11 mouse cellular contexts compared by ENCODE assay signal in the genomic region with DNA sequence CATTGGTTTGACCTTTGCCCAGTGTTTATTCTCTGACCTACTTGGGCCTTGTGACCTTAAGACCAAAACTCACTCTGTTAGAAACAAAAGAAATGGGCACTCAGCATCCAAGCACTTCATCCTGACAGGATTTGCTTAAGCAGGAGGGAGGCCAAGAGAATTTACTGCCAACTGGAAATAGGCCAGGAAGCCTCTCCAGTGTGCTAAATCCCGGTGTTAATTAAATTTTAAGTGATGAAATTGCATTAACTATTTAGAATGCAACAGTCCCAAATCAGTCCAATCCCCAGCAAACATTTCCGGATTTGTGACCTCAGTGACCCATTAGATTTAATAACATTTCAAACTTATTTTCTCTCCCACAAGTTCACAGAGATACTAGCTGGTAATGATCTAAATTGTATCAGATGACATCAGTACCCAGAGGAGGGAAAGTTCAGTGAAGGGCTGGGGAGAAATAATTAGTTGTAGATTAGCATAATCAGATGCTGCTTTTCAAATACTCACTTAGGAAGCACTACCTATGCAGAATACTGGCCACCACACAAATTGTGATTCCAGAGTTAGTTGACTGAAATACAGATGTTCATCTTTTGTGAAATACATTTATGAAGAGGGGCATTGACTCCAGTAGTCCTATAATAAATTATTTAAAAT.
A peak's percentile ranks its signal among the peaks of the same experiment; 100 is the strongest.
DNase-seq lines count a peak whose midpoint lies in the region; ATAC-seq lines count a peak whose summit lies in the region.
"Had no signal": no experiment of that assay in that cellular context is flagged by ENCODE, and none has a peak within 500 bp of the region (broad histone marks: within the 10 kb centered on the region; RNA-seq: fewer than 3 reads in every experiment).

No protein-coding gene starts in this region.

- no peak overlapping the region for H3K4me2 ChIP-seq in hindbrain, embryonic 13.5 days
- H3K4me2 ChIP-seq in forebrain, embryonic 16.5 days (ENCODE audit: low read length), result no peak overlapping the region
- H3K4me2 ChIP-seq: lung, embryonic 15.5 days; neural tube, embryonic 12.5 days had no signal

- no peaks in the 10 kb centered on the region for H3K27me3 ChIP-seq in hindbrain, embryonic 13.5 days
- H3K27me3 ChIP-seq in hindbrain, embryonic 10.5 days (ENCODE audit: insufficient read depth, poor library complexity, severe bottlenecking), result no peaks in the 10 kb centered on the region
- no peaks in the 10 kb centered on the region for H3K27me3 ChIP-seq in forebrain, embryonic 16.5 days (replicated peaks; ENCODE audit: control insufficient read depth, insufficient read depth, low read length)
- H3K27me3 ChIP-seq: lung, embryonic 15.5 days; neural tube, embryonic 12.5 days had no signal

- no peak overlapping the region for H3K27ac ChIP-seq in hindbrain, embryonic 13.5 days
- no peak overlapping the region for H3K27ac ChIP-seq in hindbrain, embryonic 10.5 days
- no peak overlapping the region; the same call in 1 of the 2 replicates for H3K27ac ChIP-seq in forebrain, embryonic 16.5 days (ENCODE audit: low read length)
- H3K27ac ChIP-seq: lung, embryonic 15.5 days; neural tube, embryonic 12.5 days had no signal

- DNase-seq in hindbrain, embryonic 10.5 days (ENCODE audit: low spot score), result no peak
- DNase-seq in Muller cell, postnatal 12 days (ENCODE audit: inconsistent ontology term), result peak; percentile 72
- DNase-seq in layer of hippocampus, postnatal 10 days (ENCODE audit: low spot score in 2 of 2), result peak; percentile 67 to 70
- no peak for DNase-seq in thymus, adult 18-20 months
- DNase-seq in heart, adult 11 months, result no peak
- no peak for DNase-seq in natural killer cell, adult 2 months (ENCODE audit: low spot score in 2 of 2)
- DNase-seq: heart, adult 18-20 months had no signal

- no peaks in the 10 kb centered on the region for H3K4me1 ChIP-seq in hindbrain, embryonic 13.5 days (replicated peaks)
- H3K4me1 ChIP-seq in hindbrain, embryonic 10.5 days (replicated peaks), result no peaks in the 10 kb centered on the region
- H3K4me1 ChIP-seq in forebrain, embryonic 16.5 days (replicated peaks; ENCODE audit: control insufficient read depth, insufficient read depth, low read length), result peaks cover 6% of the 10 kb centered on the region
- H3K4me1 ChIP-seq: lung, embryonic 15.5 days; neural tube, embryonic 12.5 days had no signal

- H3K36me3 ChIP-seq in hindbrain, embryonic 13.5 days, result no peaks in the 10 kb centered on the region
- H3K36me3 ChIP-seq in hindbrain, embryonic 10.5 days, result no peaks in the 10 kb centered on the region
- H3K36me3 ChIP-seq in forebrain, embryonic 16.5 days (ENCODE audit: control insufficient read depth, insufficient read depth), result no peaks in the 10 kb centered on the region
- H3K36me3 ChIP-seq: lung, embryonic 15.5 days; neural tube, embryonic 12.5 days had no signal

- H3K4me3 ChIP-seq in hindbrain, embryonic 13.5 days, result no peak overlapping the region
- no peak overlapping the region for H3K4me3 ChIP-seq in hindbrain, embryonic 10.5 days
- H3K4me3 ChIP-seq in forebrain, embryonic 16.5 days (replicated peaks; ENCODE audit: low read length), result no peak overlapping the region
- H3K4me3 ChIP-seq: lung, embryonic 15.5 days; neural tube, embryonic 12.5 days had no signal

- H3K9ac ChIP-seq in hindbrain, embryonic 13.5 days, result no peak overlapping the region
- H3K9ac ChIP-seq in forebrain, embryonic 16.5 days (replicated peaks; ENCODE audit: low read depth, low read length), result no peak overlapping the region
- H3K9ac ChIP-seq: lung, embryonic 15.5 days; neural tube, embryonic 12.5 days had no signal

- no peaks in the 10 kb centered on the region for H3K9me3 ChIP-seq in hindbrain, embryonic 13.5 days
- H3K9me3 ChIP-seq in hindbrain, embryonic 10.5 days, result no peaks in the 10 kb centered on the region
- H3K9me3 ChIP-seq in forebrain, embryonic 16.5 days (ENCODE audit: control insufficient read depth, low read length), result no peaks in the 10 kb centered on the region
- H3K9me3 ChIP-seq: lung, embryonic 15.5 days; neural tube, embryonic 12.5 days had no signal

- ATAC-seq in hindbrain, embryonic 13.5 days (ENCODE audit: low FRiP score), result peak; percentile 61; the same call in 1 of the 2 replicates
- ATAC-seq in forebrain, embryonic 16.5 days, result peak; percentile 91

- WGBS in hindbrain, embryonic 13.5 days, result 67% methylated on average over 2 of the region's 2 CpGs
- WGBS in hindbrain, embryonic 10.5 days, result 84% methylated on average over 2 of the region's 2 CpGs
- WGBS in forebrain, embryonic 16.5 days, result 10% methylated on average over 2 of the region's 2 CpGs

Comparison
In these comparisons a context has a peak if more than half of its experiments do, and no peak if none do; other contexts are left out.
1. DNase-seq: peak in Muller cell, postnatal 12 days (single experiment) and layer of hippocampus, postnatal 10 days (2 of 2); none in hindbrain, embryonic 10.5 days (single experiment), thymus, adult 18-20 months (0 of 2), heart, adult 11 months (single experiment) and natural killer cell, adult 2 months (0 of 2).